Mouse (Mus musculus) kidney, embryonic 15.5 days (tissue): ENCODE results near the gene Gm21970. TPM values are rescaled to one million over a fixed set of nuclear protein-coding genes. Genes with fewer than 3 reads are reported as not detected.

Experiments used
- ATAC-seq: fragments of 200-750 bp; cut with Nextera tagmentation; replicated peaks from 2 replicates; pipeline ENCODE4 v1.8.0; 2017; ENCODE audit warnings: moderate TSS enrichment; ENCODE audit not compliant: low FRiP score
- H3K27ac ChIP-seq: fragments of 300-500 bp; sonication (generic); 2 replicates; pipeline ENCODE4 v1.5.1; 2015; ENCODE audit warnings: mild to moderate bottlenecking, inconsistent platforms
- H3K27me3 ChIP-seq: fragments of 300-500 bp; sonication (generic); 2 replicates; pipeline ENCODE4 v1.6.1; 2015; ENCODE audit warnings: inconsistent platforms
- H3K36me3 ChIP-seq: fragments of 300-500 bp; sonication (generic); 2 replicates; pipeline ENCODE4 v1.6.1; 2015; ENCODE audit warnings: inconsistent platforms
- H3K4me1 ChIP-seq: fragments of 300-500 bp; sonication (generic); 2 replicates; pipeline ENCODE4 v1.6.1; 2015; ENCODE audit warnings: inconsistent platforms
- H3K4me2 ChIP-seq: fragments of 300-500 bp; sonication (generic); 2 replicates; pipeline ENCODE4 v1.6.1; 2015; ENCODE audit warnings: moderate library complexity, mild to moderate bottlenecking, inconsistent platforms
- H3K4me3 ChIP-seq: fragments of 300-500 bp; sonication (generic); replicated peaks from 2 replicates; pipeline ENCODE4 v1.5.1; 2015; ENCODE audit warnings: mild to moderate bottlenecking, inconsistent platforms
- H3K9ac ChIP-seq: fragments of 300-500 bp; sonication (generic); 2 replicates; pipeline ENCODE4 v1.6.1; 2015; ENCODE audit warnings: mild to moderate bottlenecking, inconsistent platforms
- H3K9me3 ChIP-seq: fragments of 300-500 bp; sonication (generic); replicated peaks from 2 replicates; pipeline ENCODE4 v1.6.1; 2016; ENCODE audit warnings: inconsistent platforms
- WGBS: fragments of 180-500 bp; shearing (Covaris S2); methylation state at CpG from one replicate; pipeline ENCODE4 v1.1.7; 2015; ENCODE audit warnings: mixed read lengths; 5-methylcytosine and 5-hydroxymethylcytosine counted together
- polyA plus RNA-seq: library from polyadenylated mRNA; unstranded; fragments of >200 nt; fragmentation: Nextera tagmentation; extraction: Ambion mirVana; gene quantifications from 2 replicates; pipeline ENCODE4 v1.2.1, GENCODE M21; 2015

The Gm21970 gene
- polyA plus RNA-seq, 1 experiment from 2014 or later, result not detected

GRCm38 (mm10) chr16:91404828-91405577, 13.5 kb downstream of the Gm21970 start:
- Histone ChIP-seq H3K9me3 (no peaks in the 10 kb centered on the region), H3K36me3 (peaks cover 22% of the 10 kb centered on the region), H3K4me2 (no peak overlapping the region), H3K27ac (no peak overlapping the region), H3K9ac (no peak overlapping the region), H3K4me1 (peaks cover 35% of the 10 kb centered on the region), H3K4me3 (no peak overlapping the region), H3K27me3 (no peaks in the 10 kb centered on the region)
- no peak for ATAC-seq
- WGBS, result 71% methylated on average over 10 of the region's 10 CpGs

- 4% methylated on average over 51 of the region's 51 CpGs for WGBS
- H3K9ac ChIP-seq, result peak within 1 kb of the TSS; percentile 73
- H3K9me3 ChIP-seq, result no peaks in the 10 kb centered on the region
- peaks cover 38% of the 10 kb centered on the region for H3K4me1 ChIP-seq
- peak within 1 kb of the TSS; percentile 67 for H3K4me3 ChIP-seq
- H3K4me2 ChIP-seq, result peak within 1 kb of the TSS; percentile 93
- H3K27me3 ChIP-seq, result no peaks in the 10 kb centered on the region
- ATAC-seq, result peak; percentile 93
- H3K36me3 ChIP-seq, result peaks cover 17% of the 10 kb centered on the region; the same call in 1 of the 2 replicates
- peak within 1 kb of the TSS; percentile 80 for H3K27ac ChIP-seq
Observed at GRCm38 (mm10) chr16:91405640-91406584, 14.4 kb downstream of the Gm21970 start, which contains the start of gene Il10rb. Gene Il10rb, plus strand, starts transcription at chr16:91406164.

GRCm38 (mm10) chr16:91406585-91407220, 15.2 kb downstream of the Gm21970 start:
- H3K27ac ChIP-seq, result peak overlapping the region; percentile 80
- peaks cover 17% of the 10 kb centered on the region; the same call in 1 of the 2 replicates for H3K36me3 ChIP-seq
- peaks cover 41% of the 10 kb centered on the region for H3K4me1 ChIP-seq
- peak overlapping the region; percentile 93 for H3K4me2 ChIP-seq
- peak overlapping the region; percentile 73 for H3K9ac ChIP-seq
- whole genome bisulfite sequencing, result 0% methylated on average over 13 of the region's 13 CpGs
- no peaks in the 10 kb centered on the region for H3K27me3 ChIP-seq
- H3K9me3 ChIP-seq, result no peaks in the 10 kb centered on the region
- peak overlapping the region; percentile 67 for H3K4me3 ChIP-seq
- no peak; the same call in none of the 2 replicates for ATAC-seq

GRCm38 (mm10) chr16:91413102-91413844, 21.8 kb downstream of the Gm21970 start:
- H3K4me2 ChIP-seq, result no peak overlapping the region
- H3K4me1 ChIP-seq, result peaks cover 21% of the 10 kb centered on the region; the same call in 1 of the 2 replicates
- H3K9me3 ChIP-seq, result no peaks in the 10 kb centered on the region
- peak overlapping the region; percentile 45; the same call in 1 of the 2 replicates for H3K27ac ChIP-seq
- no peak overlapping the region for H3K9ac ChIP-seq
- H3K4me3 ChIP-seq, result no peak overlapping the region
- no peaks in the 10 kb centered on the region for H3K27me3 ChIP-seq
- 45% methylated on average over 12 of the region's 12 CpGs for WGBS
- H3K36me3 ChIP-seq, result peaks cover 42% of the 10 kb centered on the region
- no peak for ATAC-seq

GRCm38 (mm10) chr16:91415391-91416189, 24.1 kb downstream of the Gm21970 start:
- Histone ChIP-seq H3K9ac (no peak overlapping the region), H3K4me3 (no peak overlapping the region), H3K4me2 (no peak overlapping the region), H3K4me1 (peaks cover 17% of the 10 kb centered on the region; the same call in 1 of the 2 replicates), H3K9me3 (no peaks in the 10 kb centered on the region), H3K36me3 (peaks cover 60% of the 10 kb centered on the region), H3K27me3 (no peaks in the 10 kb centered on the region), H3K27ac (peak overlapping the region; percentile 32; the same call in 1 of the 2 replicates)
- 76% methylated on average over 9 of the region's 9 CpGs for WGBS
- no peak for ATAC-seq

- H3K9me3 ChIP-seq, result no peaks in the 10 kb centered on the region
- H3K4me3 ChIP-seq, result no peak overlapping the region
- H3K36me3 ChIP-seq, result peaks cover 66% of the 10 kb centered on the region
- 0 out of 2 replicates have a peak, but pooled peaks cover 12% of the 10 kb centered on the region for H3K4me1 ChIP-seq
- no peak overlapping the region for H3K27ac ChIP-seq
- no peaks in the 10 kb centered on the region for H3K27me3 ChIP-seq
- H3K9ac ChIP-seq, result no peak overlapping the region
- H3K4me2 ChIP-seq, result no peak overlapping the region
- WGBS, result 89% methylated on average over 6 of the region's 6 CpGs
- ATAC-seq, result no peak
Observed at GRCm38 (mm10) chr16:91416357-91416756, 24.8 kb downstream of the Gm21970 start.

GRCm38 (mm10) chr16:91416938-91417337, 25.4 kb downstream of the Gm21970 start:
- 0 out of 2 replicates have a peak, but pooled peaks cover 12% of the 10 kb centered on the region for H3K4me1 ChIP-seq
- H3K36me3 ChIP-seq, result peaks cover 71% of the 10 kb centered on the region
- no peaks in the 10 kb centered on the region for H3K9me3 ChIP-seq
- WGBS, result 60% methylated on average over 7 of the region's 7 CpGs
- no peak for ATAC-seq
- H3K27me3 ChIP-seq, result no peaks in the 10 kb centered on the region
- no peak overlapping the region for H3K27ac ChIP-seq
- H3K4me2 ChIP-seq, result no peak overlapping the region
- no peak overlapping the region for H3K9ac ChIP-seq
- H3K4me3 ChIP-seq, result no peak overlapping the region

- H3K4me1 ChIP-seq, result 0 out of 2 replicates have a peak, but pooled peaks cover 12% of the 10 kb centered on the region
- no peaks in the 10 kb centered on the region for H3K9me3 ChIP-seq
- H3K27me3 ChIP-seq, result no peaks in the 10 kb centered on the region
- no peak overlapping the region for H3K4me2 ChIP-seq
- ATAC-seq, result 0 out of 2 replicates have a peak, but pooled peaks have one; percentile 61
- WGBS, result 75% methylated on average over 5 of the region's 5 CpGs
- H3K36me3 ChIP-seq, result peaks cover 78% of the 10 kb centered on the region
- H3K4me3 ChIP-seq, result no peak overlapping the region
- H3K9ac ChIP-seq, result no peak overlapping the region
- no peak overlapping the region for H3K27ac ChIP-seq
Observed at GRCm38 (mm10) chr16:91418531-91418930, 27.0 kb downstream of the Gm21970 start.

GRCm38 (mm10) chr16:91425816-91426215, 34.3 kb downstream of the Gm21970 start:
- H3K27me3 ChIP-seq, result no peaks in the 10 kb centered on the region
- no peak overlapping the region for H3K9ac ChIP-seq
- H3K4me1 ChIP-seq, result no peaks in the 10 kb centered on the region; the same call in 1 of the 2 replicates
- WGBS, result 93% methylated on average over 6 of the region's 6 CpGs
- no peak for ATAC-seq
- no peak overlapping the region for H3K4me2 ChIP-seq
- H3K9me3 ChIP-seq, result no peaks in the 10 kb centered on the region
- H3K36me3 ChIP-seq, result peaks cover 56% of the 10 kb centered on the region
- no peak overlapping the region for H3K27ac ChIP-seq
- no peak overlapping the region for H3K4me3 ChIP-seq

- peaks cover 49% of the 10 kb centered on the region for H3K36me3 ChIP-seq
- ATAC-seq, result no peak
- no peak overlapping the region for H3K27ac ChIP-seq
- H3K9ac ChIP-seq, result no peak overlapping the region
- WGBS, result 49% methylated on average over 4 of the region's 4 CpGs
- no peak overlapping the region for H3K4me3 ChIP-seq
- no peak overlapping the region for H3K4me2 ChIP-seq
- H3K4me1 ChIP-seq, result no peaks in the 10 kb centered on the region; the same call in 1 of the 2 replicates
- H3K9me3 ChIP-seq, result no peaks in the 10 kb centered on the region
- no peaks in the 10 kb centered on the region for H3K27me3 ChIP-seq
Observed at GRCm38 (mm10) chr16:91426586-91426985, 35.1 kb downstream of the Gm21970 start.
